Mouse (Mus musculus): Measurements from ENCODE around the gene Celf6.

The Celf6 gene

DNA sequence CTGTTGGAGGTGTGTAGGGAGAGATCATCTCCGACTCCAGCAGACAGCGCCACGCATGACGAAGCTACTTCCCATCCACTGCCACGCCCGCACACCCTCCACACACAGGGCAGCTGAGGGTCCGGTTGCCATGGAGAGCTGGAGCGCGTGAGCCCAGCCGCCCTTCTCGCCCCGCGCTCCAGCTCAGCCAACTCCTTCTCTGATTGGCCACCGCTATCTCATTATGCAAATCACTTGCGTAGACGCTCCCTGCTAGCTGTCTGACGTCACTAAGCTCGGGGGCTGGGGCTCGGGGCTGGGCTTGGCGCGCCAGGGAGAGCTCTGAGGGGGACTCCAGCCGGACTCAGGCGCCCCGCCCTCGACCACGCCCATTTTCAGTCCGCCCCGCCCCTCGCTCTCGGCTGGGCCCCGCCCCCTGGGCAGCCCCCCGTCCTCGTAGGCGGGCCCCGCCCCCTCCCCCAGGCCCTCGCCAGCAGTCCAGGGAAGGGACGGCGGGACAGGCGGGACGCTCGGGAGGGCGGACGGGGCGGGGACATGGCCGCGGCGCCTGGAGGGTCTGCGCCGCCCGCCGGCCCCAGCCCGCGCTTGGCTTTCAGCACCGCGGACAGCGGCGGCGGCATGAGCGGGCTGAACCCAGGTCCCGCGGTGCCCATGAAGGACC lies at the start of gene Celf6:
Celf6 (plus strand) TSS at position 74 of the 661 bp plus-strand sequence.
- DNase-seq (ENCODE audit: low read depth, low spot score) = peak; percentile 98

GRCm38 (mm10) chr9:59528274-59528673 lies 49.4 kb upstream of the Celf6 start:
- DNase-seq (ENCODE audit: low read depth, low spot score) = no peak

DNA sequence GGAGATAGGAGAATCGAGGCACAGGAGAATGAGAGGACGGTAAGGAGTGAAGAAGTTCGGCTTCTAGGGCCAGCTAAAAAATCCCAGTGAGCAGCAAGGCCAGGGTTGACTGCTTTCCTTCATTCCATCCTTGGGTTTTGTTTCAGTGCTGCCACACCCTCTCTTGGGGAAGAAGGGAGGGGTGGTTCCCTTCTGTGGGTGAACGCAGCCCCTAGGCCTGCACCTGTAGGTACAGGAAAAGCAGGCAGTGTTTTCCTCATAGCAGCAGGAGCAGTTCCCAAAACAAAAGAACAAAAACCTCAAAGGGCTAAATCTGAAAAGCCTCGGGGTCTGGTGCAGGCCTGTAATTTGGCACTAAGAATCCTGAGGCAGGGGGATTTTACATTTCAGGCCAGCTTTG lies 46.1 kb upstream of the Celf6 start:
- no peak for DNase-seq (ENCODE audit: low read depth, low spot score)

GRCm38 (mm10) chr9:59533422-59533821 lies 44.3 kb upstream of the Celf6 start:
- DNase-seq (ENCODE audit: low read depth, low spot score) = no peak

DNA sequence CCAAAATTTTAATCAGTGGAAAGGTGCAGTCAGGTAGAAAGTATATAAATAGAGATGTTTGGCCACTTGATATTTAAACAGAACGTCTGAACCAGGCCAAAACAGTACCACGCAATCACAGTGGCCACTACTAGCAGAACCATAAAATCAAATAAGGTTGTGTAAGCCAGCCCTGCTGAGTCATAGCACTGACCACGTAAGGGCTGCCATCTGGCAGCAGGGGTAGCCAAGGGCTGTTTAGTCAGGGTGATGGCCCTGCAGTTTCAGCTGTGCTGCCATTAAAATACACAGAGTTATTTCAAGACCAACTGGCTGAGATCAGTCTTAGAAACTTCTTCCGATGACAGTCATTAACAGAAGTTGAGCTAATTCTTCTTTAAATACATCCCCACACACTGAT lies 43.8 kb upstream of the Celf6 start:
- no peak for DNase-seq (ENCODE audit: low read depth, low spot score)

GRCm38 (mm10) chr9:59537651-59538050 lies 40.1 kb upstream of the Celf6 start:
- DNase-seq (ENCODE audit: low read depth, low spot score) = no peak

- peak; percentile 74 for DNase-seq (ENCODE audit: low read depth, low spot score)
Observed at GRCm38 (mm10) chr9:59539441-59540137, 38.1 kb upstream of the Celf6 start, which contains the start of the genes Hexa and Tmem202. Gene Hexa (plus strand): TSS chr9:59539540. Gene Tmem202 (minus strand): TSS chr9:59539847.

- no peak for DNase-seq (ENCODE audit: low read depth, low spot score)
Observed at GRCm38 (mm10) chr9:59541617-59542016, 36.1 kb upstream of the Celf6 start.

- DNase-seq (ENCODE audit: low read depth, low spot score) = no peak
Observed at GRCm38 (mm10) chr9:59542766-59543324, 34.9 kb upstream of the Celf6 start.

DNA sequence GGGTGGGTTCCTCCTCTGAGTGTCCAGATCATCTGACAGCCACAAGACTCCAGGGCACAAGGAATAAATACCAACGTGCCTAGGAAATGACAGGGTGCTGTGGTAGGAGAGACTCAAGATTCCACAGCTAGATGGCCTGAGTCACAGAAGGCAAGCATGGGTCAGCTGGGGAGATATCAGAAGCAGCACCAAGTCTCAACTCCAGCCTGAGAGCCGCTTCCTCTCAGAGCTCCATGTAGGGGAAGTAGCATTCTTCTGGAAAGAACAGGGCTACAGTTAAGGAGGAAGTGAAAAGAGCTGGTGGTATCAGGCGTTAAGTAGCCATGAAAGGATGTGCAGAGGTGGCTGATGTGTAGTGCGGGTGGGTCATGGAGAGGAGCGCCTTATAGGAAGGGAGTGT lies 33.0 kb upstream of the Celf6 start:
- no peak for DNase-seq (ENCODE audit: low read depth, low spot score)

GRCm38 (mm10) chr9:59547869-59548268 lies 29.8 kb upstream of the Celf6 start:
- DNase-seq (ENCODE audit: low read depth, low spot score) = no peak

- no peak for DNase-seq (ENCODE audit: low read depth, low spot score)
Observed at GRCm38 (mm10) chr9:59548961-59549487, 28.7 kb upstream of the Celf6 start.

DNA sequence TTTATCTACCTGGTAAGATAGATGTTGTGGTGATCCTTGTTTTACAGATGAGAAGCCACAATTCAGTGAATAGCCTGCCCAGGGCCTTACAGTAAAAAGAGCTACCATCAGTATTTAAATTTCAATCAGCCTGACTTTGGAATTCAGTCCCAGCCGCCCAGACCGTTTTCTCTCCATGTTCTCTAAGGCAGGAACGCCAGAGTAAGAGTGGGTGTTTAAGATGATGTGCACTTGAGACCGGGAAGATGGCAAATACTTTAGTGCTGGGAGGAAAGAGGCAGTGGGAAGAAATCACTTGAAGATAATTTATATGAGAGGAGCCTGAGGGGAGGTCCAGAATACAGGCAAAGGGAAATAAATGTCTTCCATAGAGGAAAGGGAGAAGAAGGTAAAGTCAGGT lies 27.6 kb upstream of the Celf6 start:
- no peak for DNase-seq (ENCODE audit: low read depth, low spot score)

DNA sequence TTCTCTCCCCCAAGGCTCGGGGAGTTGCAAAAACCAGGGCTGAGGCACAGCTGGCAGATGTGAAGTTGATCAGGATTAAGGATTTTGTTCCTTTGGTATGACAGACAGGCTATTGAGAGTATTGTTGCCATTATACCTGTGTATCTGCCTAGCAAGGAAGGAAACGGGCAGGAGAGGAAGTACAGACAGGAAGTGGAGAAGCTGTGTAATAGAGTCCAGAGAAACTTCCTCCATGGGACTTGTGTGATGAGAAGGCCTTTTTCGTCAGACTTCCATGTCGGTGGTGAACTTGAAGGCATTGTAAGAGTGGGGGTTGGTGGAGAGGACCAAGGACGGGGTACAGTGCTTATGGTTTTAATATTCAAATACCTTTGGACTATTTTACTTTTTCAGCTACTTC lies 26.7 kb upstream of the Celf6 start:
- no peak for DNase-seq (ENCODE audit: low read depth, low spot score)

DNA sequence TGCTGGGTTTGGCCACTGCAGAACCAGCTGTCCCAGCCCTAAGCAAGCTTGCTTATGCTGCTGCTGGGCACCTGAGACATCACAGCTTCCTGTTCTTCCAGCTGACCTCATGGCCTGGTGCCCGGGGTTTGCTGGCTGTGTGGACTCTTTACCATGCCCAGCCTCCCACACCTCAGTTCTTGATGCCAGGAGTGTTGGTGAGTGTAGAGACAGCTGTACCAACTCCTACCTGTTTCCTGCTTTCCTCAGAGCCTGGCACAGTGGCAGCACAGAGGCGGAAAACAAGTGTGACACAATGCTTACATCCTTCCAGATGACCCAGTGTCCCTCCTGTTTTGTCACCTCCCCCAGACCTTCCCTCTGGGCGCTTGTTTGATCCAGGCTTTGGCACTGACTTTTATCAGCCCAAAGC lies 26.1 kb upstream of the Celf6 start:
- DNase-seq (ENCODE audit: low read depth, low spot score) = no peak

DNA sequence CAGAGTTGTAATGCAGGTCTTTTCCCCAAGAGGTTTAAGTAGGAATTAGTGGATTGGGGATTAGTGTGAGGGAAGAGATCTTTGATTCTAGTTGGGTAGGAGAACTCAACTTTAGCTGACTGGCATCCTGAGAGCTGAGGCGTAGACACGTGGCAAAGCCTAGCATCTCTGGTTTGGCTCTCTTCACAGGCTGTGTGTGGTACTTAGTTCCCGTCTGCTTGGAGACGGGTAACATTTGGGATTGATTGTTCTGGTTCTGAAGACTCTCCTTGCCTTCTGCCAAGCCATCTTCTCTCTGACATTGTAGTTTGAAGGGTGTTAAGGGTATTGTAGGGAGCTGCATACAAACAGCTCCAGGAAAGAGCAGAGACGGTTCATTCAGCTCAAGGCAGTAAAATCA lies 25.1 kb upstream of the Celf6 start:
- no peak for DNase-seq (ENCODE audit: low read depth, low spot score)

DNA sequence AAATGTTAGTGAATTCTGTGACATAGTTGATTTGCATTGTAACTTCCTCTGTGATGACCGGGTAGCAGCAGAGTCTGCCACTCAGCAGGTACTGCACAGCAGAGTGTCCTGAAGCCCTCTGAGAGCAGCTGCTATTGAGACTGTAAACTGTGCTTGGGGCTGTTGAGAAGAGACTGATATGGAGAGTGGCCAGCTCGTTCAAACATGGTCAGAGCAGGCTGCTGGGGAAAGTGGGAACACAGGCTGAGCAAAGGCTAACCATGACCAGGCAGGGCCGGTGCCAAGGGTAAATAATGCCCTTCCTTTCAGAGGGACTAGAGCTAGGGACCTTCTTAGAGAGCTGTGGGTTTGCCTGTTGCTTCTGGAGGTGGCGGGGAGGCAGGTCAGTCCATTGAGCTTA lies 24.0 kb upstream of the Celf6 start:
- DNase-seq (ENCODE audit: low read depth, low spot score) = no peak

GRCm38 (mm10) chr9:59565600-59565999 lies 12.1 kb upstream of the Celf6 start:
- peak; percentile 50 for DNase-seq (ENCODE audit: low read depth, low spot score)

DNA sequence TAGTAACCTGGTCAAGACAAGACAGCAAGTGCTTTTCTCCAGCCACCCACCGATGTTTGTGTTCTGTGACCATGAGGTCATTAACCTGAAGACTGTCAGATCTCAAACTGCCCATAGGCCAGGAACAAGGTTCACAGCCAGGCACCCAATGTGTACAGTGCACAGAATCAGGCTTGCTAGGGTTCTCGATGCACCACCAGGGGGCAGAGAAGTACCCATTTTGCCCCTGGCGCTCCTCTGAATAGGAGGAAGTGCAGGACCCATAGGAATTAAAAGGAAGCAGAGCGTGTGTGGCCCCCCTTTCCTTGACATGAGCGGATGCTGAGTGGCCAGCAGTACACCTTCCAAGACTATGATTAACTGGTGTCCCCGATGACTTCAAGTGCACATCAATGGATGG lies 10.6 kb upstream of the Celf6 start:
- DNase-seq (ENCODE audit: low read depth, low spot score) = peak; percentile 36

GRCm38 (mm10) chr9:59571852-59572251 lies 5.9 kb upstream of the Celf6 start:
- DNase-seq (ENCODE audit: low read depth, low spot score) = no peak

- DNase-seq (ENCODE audit: low read depth, low spot score) = no peak
Observed at GRCm38 (mm10) chr9:59577401-59577800, 316 bp upstream of the Celf6 start.

GRCm38 (mm10) chr9:59578505-59578867 lies 769 bp downstream of the Celf6 start:
- DNase-seq (ENCODE audit: low read depth, low spot score) = no peak

DNA sequence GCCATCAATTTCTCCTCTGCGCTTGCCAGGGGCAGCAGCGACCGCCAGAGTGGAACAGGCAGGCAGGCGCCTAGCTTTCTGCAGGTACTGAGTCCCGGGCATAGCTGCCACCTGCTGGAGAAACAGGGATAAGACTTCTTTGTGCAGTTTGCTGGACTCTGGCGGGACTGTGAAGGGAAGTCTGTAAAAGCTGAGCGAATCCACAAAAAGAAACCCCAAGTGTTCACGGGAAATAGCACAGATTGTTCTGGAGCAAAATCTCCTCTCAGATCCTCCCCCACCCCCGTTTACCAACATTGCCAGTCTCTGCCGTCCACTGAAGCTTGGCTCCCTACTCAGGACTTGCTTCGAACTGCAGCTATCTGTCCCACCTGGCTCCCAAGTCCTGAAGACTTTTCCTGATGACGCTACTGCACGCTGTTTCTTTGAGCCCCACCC lies 7.2 kb downstream of the Celf6 start:
- DNase-seq (ENCODE audit: low read depth, low spot score) = peak; percentile 66

Data from embryo, embryonic 11.5 days (tissue).